Mouse (Mus musculus) frontal cortex, adult 2 months (tissue): ENCODE measurements at regions not wholly inside any gene's neighbourhood (a gene's known extent, or its start where the extent isn't known, plus 50 kb on each side); places are given as distances from the start of the nearest gene placed in this dataset.
"Not testable (repeated sequence)": the region's sequence is repeated elsewhere in the genome, so short reads cannot be mapped to it uniquely, and the experiment has no call there.

Experiments
- DNase-seq, 2 experiments: peaks; one replicate each; pipeline ENCODE4 v3.0.0; 2022; ENCODE audit warnings: low spot score in 1 of 2; ENCODE audit errors: extremely low spot score in 1 of 2

GRCm38 (mm10) chr15:8832970-8833369, 122.4 kb upstream of the Slc1a3 start:
- no peak for DNase-seq

GRCm38 (mm10) chr15:8831720-8832620, 121.4 kb upstream of the Slc1a3 start:
- DNase-seq, result no peak

- no peak for DNase-seq
Measured at GRCm38 (mm10) chr15:8824861-8825260, 114.3 kb upstream of the Slc1a3 start.

- DNase-seq, result not testable (repeated sequence)
Measured at GRCm38 (mm10) chr15:8822795-8823194, 112.2 kb upstream of the Slc1a3 start.

- peak; percentile 6 to 28 for DNase-seq
Measured at GRCm38 (mm10) chr15:8817542-8817941, 107.0 kb upstream of the Slc1a3 start.

GRCm38 (mm10) chr15:8816501-8817368, 106.2 kb upstream of the Slc1a3 start:
- no peak for DNase-seq

GRCm38 (mm10) chr15:8815958-8816357, 105.4 kb upstream of the Slc1a3 start:
- DNase-seq, result no peak

- DNase-seq, result peak; percentile 10 to 32
Measured at GRCm38 (mm10) chr15:8815277-8815676, 104.7 kb upstream of the Slc1a3 start.

GRCm38 (mm10) chr15:8806354-8806753, 95.8 kb upstream of the Slc1a3 start:
- no peak for DNase-seq

- DNase-seq, result not testable (repeated sequence)
Measured at GRCm38 (mm10) chr15:8805565-8805964, 95.0 kb upstream of the Slc1a3 start.

GRCm38 (mm10) chr15:8802058-8802457, 91.5 kb upstream of the Slc1a3 start:
- no peak for DNase-seq

GRCm38 (mm10) chr15:8797015-8797414, 86.5 kb upstream of the Slc1a3 start:
- DNase-seq, result peak in 1 of 2 experiments; percentile 19

- no peak for DNase-seq
Measured at GRCm38 (mm10) chr15:8792106-8792505, 81.5 kb upstream of the Slc1a3 start.

- no peak for DNase-seq
Measured at GRCm38 (mm10) chr15:8789924-8790323, 79.4 kb upstream of the Slc1a3 start.

- no peak for DNase-seq
Measured at GRCm38 (mm10) chr15:8789000-8789399, 78.4 kb upstream of the Slc1a3 start.

- DNase-seq, result no peak
Measured at GRCm38 (mm10) chr15:8785537-8785936, 75.0 kb upstream of the Slc1a3 start.

GRCm38 (mm10) chr15:8783567-8783966, 73.0 kb upstream of the Slc1a3 start:
- no peak for DNase-seq

GRCm38 (mm10) chr15:8783036-8783435, 72.5 kb upstream of the Slc1a3 start:
- no peak for DNase-seq

GRCm38 (mm10) chr15:8782131-8782507, 71.6 kb upstream of the Slc1a3 start:
- DNase-seq, result no peak

GRCm38 (mm10) chr15:8781159-8782130, 70.9 kb upstream of the Slc1a3 start:
- DNase-seq, result peak in 1 of 2 experiments; percentile 17
